Mouse (Mus musculus) testis, postnatal 10 days (tissue): Measurements from ENCODE around the gene Sowahb.

Experiments
- DNase-seq: peaks from one replicate; pipeline ENCODE4 v3.0.0; 2021; ENCODE audit warnings: low spot score

Sowahb gene

GRCm38 (mm10) chr5:93002615-93003014 is 42.2 kb downstream of the Sowahb start:
- DNase-seq = no peak

- peak; percentile 52 for DNase-seq
These were observed 43.8 kb downstream of the Sowahb start for GRCm38 (mm10) chr5:93000774-93001757.

GRCm38 (mm10) chr5:93000060-93000459 is 44.8 kb downstream of the Sowahb start:
- DNase-seq = no peak

GRCm38 (mm10) chr5:92998494-92999016 is 46.3 kb downstream of the Sowahb start:
- no peak for DNase-seq

- DNase-seq = no peak
These were observed 47.2 kb downstream of the Sowahb start for GRCm38 (mm10) chr5:92997428-92998120.

- DNase-seq = no peak
These were observed 50.0 kb downstream of the Sowahb start for GRCm38 (mm10) chr5:92994861-92995260.

- no peak for DNase-seq
These were observed 50.5 kb downstream of the Sowahb start for GRCm38 (mm10) chr5:92994309-92994708.

- no peak for DNase-seq
These were observed 52.7 kb downstream of the Sowahb start for GRCm38 (mm10) chr5:92992106-92992505.
